Mouse (Mus musculus): ENCODE data around the gene Pdia4.
"Not testable (repeated sequence)": the region's sequence is repeated elsewhere in the genome, so short reads cannot be mapped to it uniquely, and the experiment has no call there.

Pdia4 gene

GRCm38 (mm10) chr6:47759406-47759805, 53.8 kb downstream of the Pdia4 start:
- DNase-seq (ENCODE audit: low spot score): not testable (repeated sequence)

GRCm38 (mm10) chr6:47757849-47758248, 55.4 kb downstream of the Pdia4 start:
- peak; percentile 75 for DNase-seq (ENCODE audit: low spot score)

- not testable (repeated sequence) for DNase-seq (ENCODE audit: low spot score)
Observed at GRCm38 (mm10) chr6:47757429-47757828, 55.8 kb downstream of the Pdia4 start.

- DNase-seq (ENCODE audit: low spot score): peak; percentile 66
Observed at GRCm38 (mm10) chr6:47753144-47753543, 60.1 kb downstream of the Pdia4 start.

GRCm38 (mm10) chr6:47748306-47748705, 64.9 kb downstream of the Pdia4 start:
- DNase-seq (ENCODE audit: low spot score): peak; percentile 90

GRCm38 (mm10) chr6:47747886-47748285, 65.3 kb downstream of the Pdia4 start:
- not testable (repeated sequence) for DNase-seq (ENCODE audit: low spot score)

Measured in spleen, adult 12 weeks (tissue).